Mouse (Mus musculus) hindbrain, embryonic 15.5 days (tissue): ENCODE data around the gene Zfp319. TPM values are rescaled to one million over a fixed set of nuclear protein-coding genes. Genes with fewer than 3 reads are reported as not detected.

Experiments used
- ATAC-seq: fragments of 200-750 bp; cut with Nextera tagmentation; 2 replicates; pipeline ENCODE4 v1.8.0; 2017; ENCODE audit warnings: low read depth, moderate number of reproducible peaks, moderate TSS enrichment; ENCODE audit not compliant: low FRiP score
- H3K27ac ChIP-seq: fragments of 300-500 bp; sonication (generic); replicated peaks from 2 replicates; pipeline ENCODE4 v1.5.1; 2015; ENCODE audit warnings: mild to moderate bottlenecking, inconsistent platforms
- H3K27me3 ChIP-seq: fragments of 300-500 bp; sonication (generic); 2 replicates; pipeline ENCODE4 v1.6.1; 2015; ENCODE audit warnings: control low read depth, inconsistent platforms
- H3K36me3 ChIP-seq: fragments of 300-500 bp; sonication (generic); 2 replicates; pipeline ENCODE4 v1.6.1; 2015; ENCODE audit warnings: control low read depth, inconsistent platforms
- H3K4me1 ChIP-seq: fragments of 300-500 bp; sonication (generic); replicated peaks from 2 replicates; pipeline ENCODE4 v1.6.1; 2015; ENCODE audit warnings: control low read depth, inconsistent platforms
- H3K4me2 ChIP-seq: fragments of 300-500 bp; sonication (generic); 2 replicates; pipeline ENCODE4 v1.6.1; 2015; ENCODE audit warnings: moderate library complexity, mild to moderate bottlenecking, inconsistent platforms
- H3K4me3 ChIP-seq: fragments of 300-500 bp; sonication (generic); 2 replicates; pipeline ENCODE4 v1.5.1; 2015; ENCODE audit warnings: mild to moderate bottlenecking, inconsistent platforms
- H3K9ac ChIP-seq: fragments of 300-500 bp; sonication (generic); 2 replicates; pipeline ENCODE4 v1.6.1; 2015; ENCODE audit warnings: inconsistent platforms
- H3K9me3 ChIP-seq: fragments of 300-500 bp; sonication (generic); 2 replicates; pipeline ENCODE4 v1.6.1; 2016; ENCODE audit warnings: control low read depth, inconsistent platforms
- WGBS: fragments of 180-500 bp; shearing (Covaris S2); methylation state at CpG from one replicate; pipeline ENCODE4 v1.1.7; 2015; 5-methylcytosine and 5-hydroxymethylcytosine counted together
- polyA plus RNA-seq: library from polyadenylated mRNA; unstranded; fragments of >200 nt; fragmentation: Nextera tagmentation; extraction: Ambion mirVana; gene quantifications from 2 replicates; pipeline ENCODE4 v1.2.1, GENCODE M21; 2015

Gene Zfp319
- polyA plus RNA-seq, 1 experiment from 2014 or later, result 16.5 TPM

GRCm38 (mm10) chr8:95323201-95323600 is 8.5 kb downstream of the Zfp319 start:
- ATAC-seq, result no peak
- Histone ChIP-seq H3K27ac (no peak overlapping the region), H3K9ac (no peak overlapping the region), H3K4me2 (no peak overlapping the region), H3K36me3 (peaks cover 33% of the 10 kb centered on the region), H3K9me3 (no peaks in the 10 kb centered on the region), H3K4me3 (no peak overlapping the region), H3K4me1 (peaks cover 40% of the 10 kb centered on the region), H3K27me3 (no peaks in the 10 kb centered on the region)
- 95% methylated on average over 3 of the region's 3 CpGs for WGBS

- 0 out of 2 replicates have a peak, but pooled peaks cover 10% of the 10 kb centered on the region for H3K36me3 ChIP-seq
- H3K9me3 ChIP-seq, result no peaks in the 10 kb centered on the region
- H3K4me1 ChIP-seq, result peaks cover 24% of the 10 kb centered on the region
- peak; percentile 74 for ATAC-seq
- H3K27ac ChIP-seq, result peak overlapping the region; percentile 48; the same call in 1 of the 2 replicates
- peak overlapping the region; percentile 40 for H3K4me3 ChIP-seq
- H3K4me2 ChIP-seq, result peak overlapping the region; percentile 79
- no peaks in the 10 kb centered on the region for H3K27me3 ChIP-seq
- WGBS, result 2% methylated on average over 41 of the region's 41 CpGs
- peak overlapping the region; percentile 32 for H3K9ac ChIP-seq
Observed at GRCm38 (mm10) chr8:95320224-95321139, 11.3 kb downstream of the Zfp319 start.

- no peak overlapping the region for H3K27ac ChIP-seq
- peaks cover 12% of the 10 kb centered on the region for H3K4me1 ChIP-seq
- no peak overlapping the region for H3K4me2 ChIP-seq
- 97% methylated on average over 1 of the region's 1 CpGs for WGBS
- no peak overlapping the region for H3K9ac ChIP-seq
- ATAC-seq, result no peak
- no peaks in the 10 kb centered on the region for H3K9me3 ChIP-seq
- H3K36me3 ChIP-seq, result no peaks in the 10 kb centered on the region
- H3K4me3 ChIP-seq, result no peak overlapping the region
- no peaks in the 10 kb centered on the region for H3K27me3 ChIP-seq
Observed at GRCm38 (mm10) chr8:95315350-95315749, 16.4 kb downstream of the Zfp319 start.

GRCm38 (mm10) chr8:95314707-95315106 is 17.0 kb downstream of the Zfp319 start:
- peaks cover 7% of the 10 kb centered on the region; the same call in 1 of the 2 replicates for H3K4me1 ChIP-seq
- H3K4me3 ChIP-seq, result no peak overlapping the region
- no peak overlapping the region for H3K9ac ChIP-seq
- no peaks in the 10 kb centered on the region for H3K36me3 ChIP-seq
- no peak overlapping the region for H3K4me2 ChIP-seq
- no peaks in the 10 kb centered on the region for H3K27me3 ChIP-seq
- no peak overlapping the region for H3K27ac ChIP-seq
- ATAC-seq, result no peak
- no peaks in the 10 kb centered on the region for H3K9me3 ChIP-seq
- WGBS, result 77% methylated on average over 2 of the region's 2 CpGs

- Histone ChIP-seq H3K36me3 (no peaks in the 10 kb centered on the region), H3K9ac (no peak overlapping the region), H3K9me3 (no peaks in the 10 kb centered on the region), H3K4me2 (no peak overlapping the region), H3K4me1 (peaks cover 7% of the 10 kb centered on the region; the same call in 1 of the 2 replicates), H3K27ac (no peak overlapping the region), H3K27me3 (no peaks in the 10 kb centered on the region), H3K4me3 (no peak overlapping the region)
- ATAC-seq, result no peak
- WGBS, result 93% methylated on average over 6 of the region's 6 CpGs
Observed at GRCm38 (mm10) chr8:95313857-95314256, 17.9 kb downstream of the Zfp319 start.

GRCm38 (mm10) chr8:95312836-95313235 is 18.9 kb downstream of the Zfp319 start:
- no peak overlapping the region for H3K4me3 ChIP-seq
- no peak for ATAC-seq
- H3K9ac ChIP-seq, result no peak overlapping the region
- WGBS, result 72% methylated on average over 18 of the region's 18 CpGs
- no peak overlapping the region for H3K27ac ChIP-seq
- H3K9me3 ChIP-seq, result no peaks in the 10 kb centered on the region
- H3K27me3 ChIP-seq, result no peaks in the 10 kb centered on the region
- no peak overlapping the region for H3K4me2 ChIP-seq
- no peaks in the 10 kb centered on the region for H3K36me3 ChIP-seq
- peaks cover 7% of the 10 kb centered on the region; the same call in 1 of the 2 replicates for H3K4me1 ChIP-seq

- no peak within 1 kb of the TSS for H3K9ac ChIP-seq
- H3K4me2 ChIP-seq, result no peak within 1 kb of the TSS
- no peak within 1 kb of the TSS for H3K27ac ChIP-seq
- H3K27me3 ChIP-seq, result no peaks in the 10 kb centered on the region
- WGBS, result 31% methylated on average over 6 of the region's 6 CpGs
- H3K4me3 ChIP-seq, result no peak within 1 kb of the TSS
- H3K36me3 ChIP-seq, result no peaks in the 10 kb centered on the region
- H3K4me1 ChIP-seq, result peaks cover 7% of the 10 kb centered on the region; the same call in 1 of the 2 replicates
- H3K9me3 ChIP-seq, result no peaks in the 10 kb centered on the region
- no peak for ATAC-seq
Observed at GRCm38 (mm10) chr8:95310342-95310970, 21.3 kb downstream of the Zfp319 start, which contains the start of gene Tepp. Gene Tepp, plus strand, starts transcription at chr8:95310566.

- Histone ChIP-seq H3K4me1 (peaks cover 7% of the 10 kb centered on the region; the same call in 1 of the 2 replicates), H3K27me3 (no peaks in the 10 kb centered on the region), H3K9ac (no peak within 1 kb of the TSS), H3K9me3 (no peaks in the 10 kb centered on the region), H3K27ac (no peak within 1 kb of the TSS), H3K4me2 (no peak within 1 kb of the TSS), H3K4me3 (no peak within 1 kb of the TSS), H3K36me3 (no peaks in the 10 kb centered on the region)
- WGBS, result 58% methylated on average over 6 of the region's 6 CpGs
- ATAC-seq, result no peak
Observed at GRCm38 (mm10) chr8:95306431-95306830, 25.3 kb downstream of the Zfp319 start, which contains the start of gene Cngb1. Gene Cngb1, minus strand, starts transcription at chr8:95306585.

- Histone ChIP-seq H3K4me3 (no peak overlapping the region), H3K36me3 (no peaks in the 10 kb centered on the region), H3K4me2 (no peak overlapping the region), H3K27me3 (no peaks in the 10 kb centered on the region), H3K27ac (no peak overlapping the region), H3K4me1 (peaks cover 2% of the 10 kb centered on the region), H3K9me3 (no peaks in the 10 kb centered on the region), H3K9ac (no peak overlapping the region)
- ATAC-seq, result no peak
- WGBS, result 81% methylated on average over 4 of the region's 4 CpGs
Observed at GRCm38 (mm10) chr8:95305526-95305925, 26.2 kb downstream of the Zfp319 start.

GRCm38 (mm10) chr8:95302410-95302809 is 29.3 kb downstream of the Zfp319 start:
- Histone ChIP-seq H3K36me3 (no peaks in the 10 kb centered on the region), H3K4me1 (no peaks in the 10 kb centered on the region; the same call in 1 of the 2 replicates), H3K27me3 (no peaks in the 10 kb centered on the region), H3K27ac (no peak overlapping the region), H3K4me3 (no peak overlapping the region), H3K4me2 (no peak overlapping the region), H3K9ac (no peak overlapping the region), H3K9me3 (no peaks in the 10 kb centered on the region)
- 19% methylated on average over 5 of the region's 5 CpGs for WGBS
- no peak for ATAC-seq

GRCm38 (mm10) chr8:95293891-95294290 is 37.9 kb downstream of the Zfp319 start:
- no peaks in the 10 kb centered on the region for H3K9me3 ChIP-seq

GRCm38 (mm10) chr8:95293172-95293571 is 38.6 kb downstream of the Zfp319 start:
- H3K4me3 ChIP-seq, result no peak overlapping the region

More at GRCm38 (mm10) chr8:95293891-95294290, 37.9 kb downstream of the Zfp319 start:
- H3K27me3 ChIP-seq, result no peaks in the 10 kb centered on the region
- peak overlapping the region; percentile 60; the same call in 1 of the 2 replicates for H3K27ac ChIP-seq
- peak; percentile 68; the same call in 1 of the 2 replicates for ATAC-seq
- H3K4me1 ChIP-seq, result no peaks in the 10 kb centered on the region
- no peaks in the 10 kb centered on the region for H3K36me3 ChIP-seq
- 67% methylated on average over 7 of the region's 7 CpGs for WGBS
- H3K4me3 ChIP-seq, result no peak overlapping the region
- H3K9ac ChIP-seq, result no peak overlapping the region
- 0 out of 2 replicates have a peak overlapping the region, but pooled peaks have one; percentile 17 for H3K4me2 ChIP-seq

More at GRCm38 (mm10) chr8:95293172-95293571, 38.6 kb downstream of the Zfp319 start:
- H3K4me1 ChIP-seq, result no peaks in the 10 kb centered on the region
- 0 out of 2 replicates have a peak overlapping the region, but pooled peaks have one; percentile 17 for H3K4me2 ChIP-seq
- 73% methylated on average over 11 of the region's 11 CpGs for WGBS
- no peaks in the 10 kb centered on the region for H3K9me3 ChIP-seq
- H3K9ac ChIP-seq, result no peak overlapping the region
- no peaks in the 10 kb centered on the region for H3K27me3 ChIP-seq
- no peak for ATAC-seq
- no peak overlapping the region for H3K27ac ChIP-seq
- no peaks in the 10 kb centered on the region for H3K36me3 ChIP-seq
